Mouse (Mus musculus) ES-CJ7 (cell line): ENCODE results near the gene Ptpn3.
"Not testable (repeated sequence)": the region's sequence is repeated elsewhere in the genome, so short reads cannot be mapped to it uniquely, and the experiment has no call there.

Experiments
- DNase-seq: peaks from one replicate; pipeline ENCODE4 v3.0.0; 2011; ENCODE audit warnings: low read depth, low spot score

The Ptpn3 gene

GRCm38 (mm10) chr4:57228601-57229520 lies 72.8 kb downstream of the Ptpn3 start:
- no peak for DNase-seq

GRCm38 (mm10) chr4:57224776-57225175 lies 76.9 kb downstream of the Ptpn3 start:
- peak; percentile 25 for DNase-seq

GRCm38 (mm10) chr4:57217746-57218145 lies 83.9 kb downstream of the Ptpn3 start:
- DNase-seq: no peak

- peak; percentile 27 for DNase-seq
These were observed 85.1 kb downstream of the Ptpn3 start for GRCm38 (mm10) chr4:57216535-57216934.

GRCm38 (mm10) chr4:57214852-57215251 lies 86.8 kb downstream of the Ptpn3 start:
- no peak for DNase-seq

GRCm38 (mm10) chr4:57214114-57214513 lies 87.5 kb downstream of the Ptpn3 start:
- DNase-seq: no peak

GRCm38 (mm10) chr4:57211706-57212105 lies 89.9 kb downstream of the Ptpn3 start:
- no peak for DNase-seq

- no peak for DNase-seq
These were observed 95.7 kb downstream of the Ptpn3 start for GRCm38 (mm10) chr4:57205908-57206307.

GRCm38 (mm10) chr4:57204780-57205179 lies 96.9 kb downstream of the Ptpn3 start:
- DNase-seq: no peak

GRCm38 (mm10) chr4:57202660-57203361 lies 98.8 kb downstream of the Ptpn3 start:
- DNase-seq: peak; percentile 14

GRCm38 (mm10) chr4:57202132-57202531 lies 99.5 kb downstream of the Ptpn3 start:
- DNase-seq: no peak

- no peak for DNase-seq
These were observed 101.0 kb downstream of the Ptpn3 start for GRCm38 (mm10) chr4:57200661-57201060.

- DNase-seq: not testable (repeated sequence)
These were observed 102.8 kb downstream of the Ptpn3 start for GRCm38 (mm10) chr4:57198666-57199393.

- DNase-seq: no peak
These were observed 109.9 kb downstream of the Ptpn3 start for GRCm38 (mm10) chr4:57191543-57192283.

GRCm38 (mm10) chr4:57189881-57190280 lies 111.8 kb downstream of the Ptpn3 start:
- DNase-seq: no peak

GRCm38 (mm10) chr4:57186035-57186434 lies 115.6 kb downstream of the Ptpn3 start:
- no peak for DNase-seq

GRCm38 (mm10) chr4:57185462-57185861 lies 116.2 kb downstream of the Ptpn3 start:
- no peak for DNase-seq

- DNase-seq: no peak
These were observed 118.1 kb downstream of the Ptpn3 start for GRCm38 (mm10) chr4:57183493-57183892.

GRCm38 (mm10) chr4:57181538-57181937 lies 120.1 kb downstream of the Ptpn3 start:
- peak; percentile 25 for DNase-seq

- DNase-seq: peak; percentile 45
These were observed 122.8 kb downstream of the Ptpn3 start for GRCm38 (mm10) chr4:57178881-57179280.

- no peak for DNase-seq
These were observed 126.3 kb downstream of the Ptpn3 start for GRCm38 (mm10) chr4:57175329-57175728.
